Mouse (Mus musculus): ENCODE results near the gene Tbc1d10c.

GRCm38 (mm10) chr19:4147782-4148490 lies 43.1 kb downstream of the Tbc1d10c start:
- TF ChIP-seq EP300 (optimal IDR thresholded peaks at IDR 0.05) (no peak), CTCF (IDR thresholded peaks at IDR 0.05; ENCODE audit: low read depth) (no peak)
